Mouse (Mus musculus) kidney, postnatal 14 days (tissue): ENCODE results near the gene Rhno1.

Experiments used
- DNase-seq: peaks from one replicate; pipeline ENCODE4 v3.0.0; 2022; ENCODE audit warnings: mixed read lengths

The Rhno1 gene

DNA sequence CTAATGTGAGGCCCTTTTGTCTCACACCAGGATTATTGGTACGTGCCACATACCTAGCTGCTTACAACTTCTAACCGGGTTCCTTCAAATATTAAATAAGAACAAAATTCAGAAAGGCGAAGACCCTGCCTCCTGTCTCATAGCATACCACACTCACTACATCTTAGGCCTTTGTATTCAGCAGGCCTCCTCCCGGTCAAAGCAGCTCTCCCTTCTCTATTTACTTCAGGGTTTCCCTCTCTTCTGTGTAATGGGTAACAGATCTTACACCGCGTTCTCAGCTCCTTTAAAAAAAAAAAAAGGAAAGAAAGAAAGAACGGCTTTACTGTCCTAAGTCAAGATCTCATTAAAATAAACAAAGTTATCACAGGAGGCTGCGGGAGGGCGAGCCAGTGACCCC, 810 bp downstream of the Rhno1 start:
- no peak for DNase-seq

DNA sequence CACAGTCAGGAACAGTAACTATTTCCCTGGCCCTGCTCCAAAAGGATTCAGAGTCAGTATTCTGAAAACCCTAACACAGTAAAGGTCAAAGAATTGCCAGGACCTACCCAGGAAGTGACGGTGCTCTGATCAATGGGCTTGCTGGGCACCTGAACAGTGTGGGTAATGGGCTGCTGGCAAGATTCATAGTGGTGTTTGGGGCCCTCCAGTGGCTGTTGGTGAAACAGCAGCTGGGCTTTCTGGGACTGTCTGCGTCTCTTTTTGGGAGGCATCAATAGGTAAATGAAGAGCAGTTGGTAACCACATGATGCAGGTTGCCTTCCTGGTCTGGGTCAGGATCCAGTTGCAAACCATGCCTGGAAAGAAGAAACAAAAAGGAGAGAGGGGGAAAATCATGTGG, 3.7 kb downstream of the Rhno1 start:
- peak; percentile 77 for DNase-seq

DNA sequence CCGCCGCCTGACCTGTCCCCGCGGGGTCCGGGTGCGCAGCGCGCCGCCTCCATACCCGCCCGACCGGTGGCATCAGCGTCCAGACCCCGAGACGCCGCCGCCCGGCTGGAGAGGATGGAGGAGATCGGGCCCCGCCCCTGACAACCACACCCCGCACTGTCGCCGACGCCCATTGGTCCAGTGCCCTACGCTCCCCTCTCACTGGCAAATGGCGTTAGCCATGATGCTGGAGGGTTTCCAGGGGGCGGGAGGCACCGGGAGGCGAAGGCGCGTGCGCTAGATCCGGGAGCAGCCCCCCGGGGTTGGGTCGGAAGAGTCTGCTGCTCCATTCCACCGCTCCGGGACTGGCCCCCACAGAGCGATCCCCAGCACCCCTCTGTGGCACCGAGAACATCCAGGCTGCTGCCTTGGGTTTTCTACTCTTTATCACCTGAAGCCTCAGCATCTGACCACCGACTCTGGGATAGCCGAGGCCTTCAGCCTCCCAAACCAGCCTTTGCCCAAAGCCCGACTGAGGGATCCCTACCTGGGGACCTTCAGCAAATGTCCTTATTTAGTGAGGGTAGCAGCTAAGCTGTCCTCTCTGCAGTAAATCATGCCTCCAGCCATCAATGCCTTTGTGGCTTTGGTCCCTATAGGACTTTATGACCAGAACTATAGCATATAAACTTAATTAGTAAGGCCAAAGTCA, 6.8 kb downstream of the Rhno1 start, which contains the start of gene Tulp3:
Gene Tulp3, minus strand, starts transcription at position 126 of the 691 bp plus-strand sequence.
- DNase-seq: peak; percentile 97

DNA sequence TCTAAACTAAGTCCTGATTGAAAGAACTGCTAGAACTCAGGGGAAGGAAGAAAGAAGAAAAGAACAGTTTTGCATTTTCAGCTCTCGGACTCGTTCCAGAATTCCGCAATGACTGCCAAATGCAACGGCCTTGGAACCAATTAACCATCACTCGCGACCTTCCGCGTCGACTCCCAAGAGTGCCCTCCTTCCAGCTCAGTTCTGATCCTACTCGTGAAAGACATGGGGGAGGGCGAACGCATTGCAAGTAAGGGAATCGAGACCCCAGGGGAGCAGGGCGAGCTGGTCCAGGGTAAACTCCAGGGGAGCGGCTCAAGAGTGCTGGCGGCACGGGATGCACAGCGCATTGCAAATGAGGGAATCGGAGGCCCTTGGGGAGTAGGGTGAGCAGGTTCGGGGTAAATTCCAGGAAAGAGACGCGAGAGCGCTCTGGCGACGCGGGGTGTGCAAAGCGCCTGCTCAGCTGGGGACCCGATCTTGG, 7.5 kb downstream of the Rhno1 start:
- DNase-seq: peak; percentile 66

DNA sequence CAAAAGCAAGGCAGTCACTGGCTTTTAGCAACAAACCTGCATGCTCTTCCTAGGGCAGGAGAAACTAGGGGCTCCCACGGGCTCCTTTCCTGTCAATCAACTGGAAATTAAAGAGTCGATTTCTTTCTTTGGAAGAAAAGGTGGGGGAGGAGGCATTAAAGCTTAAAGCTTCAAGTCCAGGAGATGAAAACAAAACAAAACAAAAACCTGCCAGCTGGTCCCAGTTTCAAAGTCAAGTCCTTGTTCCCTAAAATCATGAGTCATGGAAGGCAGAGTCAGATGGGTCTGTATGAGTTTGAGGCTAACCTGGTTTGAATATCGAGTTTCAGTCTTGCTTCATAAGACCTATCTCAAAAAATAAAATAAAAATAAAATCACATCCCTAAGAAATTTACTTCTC, 8.6 kb downstream of the Rhno1 start:
- no peak for DNase-seq

DNA sequence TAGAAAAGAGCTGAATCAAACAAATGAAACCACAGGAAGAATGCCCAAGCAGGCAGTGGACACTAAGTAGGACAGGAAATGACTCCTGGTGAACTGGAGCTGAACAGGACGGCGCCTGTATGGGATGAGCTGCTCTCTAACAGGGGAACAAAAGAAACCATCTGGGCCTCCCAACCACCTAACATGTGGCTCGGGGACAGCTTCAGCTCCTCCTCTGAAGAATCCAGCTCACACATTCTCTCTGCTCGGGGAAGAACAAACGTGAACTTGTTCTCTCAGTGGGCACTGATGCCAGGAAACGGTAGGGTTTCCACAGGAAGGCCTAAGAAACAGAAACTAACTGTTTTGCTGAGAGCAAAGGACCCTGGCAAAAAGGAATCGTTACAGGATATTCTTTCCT, 13.0 kb downstream of the Rhno1 start:
- DNase-seq: peak; percentile 23

DNA sequence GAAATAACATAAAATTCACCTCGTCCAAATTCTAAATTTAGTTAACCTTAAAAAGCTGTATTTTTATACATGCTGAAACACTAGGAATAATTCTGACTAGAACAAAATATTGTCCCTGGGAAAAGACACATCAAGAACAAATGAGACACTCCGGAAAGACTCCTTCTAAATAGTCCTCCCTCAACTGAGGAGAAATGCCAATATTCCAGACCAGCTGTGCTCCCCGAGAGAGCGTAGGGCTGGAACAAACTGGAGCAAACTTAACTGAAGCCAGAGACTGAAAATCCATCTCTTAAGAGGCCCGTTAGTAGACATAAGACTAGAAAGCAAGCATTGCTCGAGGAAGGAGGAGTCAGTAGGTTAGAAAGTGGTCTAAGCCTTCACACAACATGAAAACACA, 15.9 kb downstream of the Rhno1 start:
- no peak for DNase-seq

DNA sequence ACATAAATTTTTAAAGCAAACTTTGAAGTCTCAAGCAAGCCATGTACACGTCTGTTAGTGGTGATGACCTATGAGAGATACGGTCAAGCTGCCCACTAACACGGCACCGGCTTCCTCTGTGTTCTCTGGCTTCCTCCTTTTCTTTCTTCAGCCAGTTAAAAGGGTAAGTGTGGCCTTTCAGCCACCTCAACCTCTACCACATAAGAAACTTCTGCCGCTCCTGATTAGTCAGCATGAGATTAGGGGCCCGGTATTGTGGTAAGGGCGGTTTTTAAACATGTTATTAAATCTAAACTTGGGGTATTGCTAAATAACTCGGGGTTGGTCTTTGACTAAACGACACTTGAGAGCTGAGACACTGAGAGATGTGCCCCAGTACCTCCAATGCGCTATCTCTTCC, 17.1 kb downstream of the Rhno1 start:
- DNase-seq: no peak

DNA sequence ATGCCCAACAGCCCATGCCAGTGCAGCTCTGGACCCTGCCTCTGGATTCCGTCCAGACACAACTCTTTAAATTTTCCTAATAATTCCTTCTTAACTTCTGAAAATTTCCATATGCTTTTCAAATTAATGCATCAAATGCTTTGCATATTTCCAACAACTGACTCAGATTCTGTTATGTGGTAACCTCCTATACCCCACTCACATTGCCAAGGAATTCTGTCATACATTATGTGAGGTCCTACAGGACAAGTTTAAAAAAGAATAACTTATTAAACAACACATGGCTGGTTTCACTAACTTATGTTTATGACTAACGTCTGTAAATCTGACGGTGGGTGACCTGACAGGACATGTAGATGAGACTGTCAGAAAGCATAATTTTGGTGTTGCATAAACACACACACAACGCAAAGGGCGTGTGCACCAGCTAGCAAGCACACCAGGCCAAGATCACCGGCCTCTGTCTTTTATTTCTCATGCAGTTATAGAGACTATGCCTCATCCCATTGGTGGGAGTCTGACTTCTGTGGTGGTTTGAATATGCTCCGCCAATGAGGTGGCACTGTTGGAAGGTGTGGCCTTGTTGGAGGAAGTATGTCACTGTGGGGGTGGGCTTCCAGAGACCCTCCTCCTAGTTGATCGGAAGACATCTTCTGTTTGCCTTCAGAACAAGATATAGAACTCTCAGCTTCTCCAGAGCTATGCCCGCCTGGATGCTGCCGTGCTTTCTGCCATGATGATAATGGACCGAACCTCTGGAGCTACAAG, 20.6 kb downstream of the Rhno1 start:
- DNase-seq: no peak

DNA sequence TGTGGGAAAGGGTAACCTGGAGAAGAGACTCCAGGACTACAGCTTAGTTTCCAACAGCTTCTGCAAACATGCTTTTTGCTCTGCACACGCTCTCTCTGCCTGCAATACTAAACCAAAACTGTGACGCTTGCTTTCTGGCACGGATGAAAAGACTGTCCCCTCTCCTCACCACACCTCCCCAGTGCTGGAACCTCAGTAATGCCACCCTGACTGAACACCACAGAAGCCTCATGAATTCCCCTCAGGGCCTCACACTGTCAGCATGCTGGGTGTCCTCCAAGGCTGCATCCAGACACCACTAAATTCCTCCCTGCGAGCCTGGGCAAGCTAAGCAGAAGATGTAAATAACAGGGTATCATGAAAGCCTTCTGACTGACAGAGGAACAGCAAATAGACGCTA, 23.8 kb downstream of the Rhno1 start:
- no peak for DNase-seq

DNA sequence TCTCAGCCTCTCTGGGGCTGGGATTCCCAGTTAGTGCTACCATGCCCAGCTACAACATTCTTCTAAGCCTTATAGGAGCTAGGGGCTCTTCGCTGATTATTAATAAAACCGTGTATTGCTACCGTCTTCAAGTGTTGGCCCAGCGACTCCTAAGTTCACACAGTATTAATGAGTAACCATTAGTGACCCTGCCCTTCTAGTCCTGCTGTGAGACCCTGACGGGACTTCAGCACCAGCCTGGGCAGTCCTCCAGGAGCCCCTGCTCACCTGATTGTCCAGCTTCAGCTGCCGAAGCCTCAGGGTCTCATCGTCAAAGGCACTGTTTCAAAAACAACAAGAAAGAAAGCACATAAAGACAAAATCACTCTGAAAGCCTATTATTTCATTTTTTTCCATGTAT, 25.2 kb downstream of the Rhno1 start:
- peak; percentile 61 for DNase-seq

DNA sequence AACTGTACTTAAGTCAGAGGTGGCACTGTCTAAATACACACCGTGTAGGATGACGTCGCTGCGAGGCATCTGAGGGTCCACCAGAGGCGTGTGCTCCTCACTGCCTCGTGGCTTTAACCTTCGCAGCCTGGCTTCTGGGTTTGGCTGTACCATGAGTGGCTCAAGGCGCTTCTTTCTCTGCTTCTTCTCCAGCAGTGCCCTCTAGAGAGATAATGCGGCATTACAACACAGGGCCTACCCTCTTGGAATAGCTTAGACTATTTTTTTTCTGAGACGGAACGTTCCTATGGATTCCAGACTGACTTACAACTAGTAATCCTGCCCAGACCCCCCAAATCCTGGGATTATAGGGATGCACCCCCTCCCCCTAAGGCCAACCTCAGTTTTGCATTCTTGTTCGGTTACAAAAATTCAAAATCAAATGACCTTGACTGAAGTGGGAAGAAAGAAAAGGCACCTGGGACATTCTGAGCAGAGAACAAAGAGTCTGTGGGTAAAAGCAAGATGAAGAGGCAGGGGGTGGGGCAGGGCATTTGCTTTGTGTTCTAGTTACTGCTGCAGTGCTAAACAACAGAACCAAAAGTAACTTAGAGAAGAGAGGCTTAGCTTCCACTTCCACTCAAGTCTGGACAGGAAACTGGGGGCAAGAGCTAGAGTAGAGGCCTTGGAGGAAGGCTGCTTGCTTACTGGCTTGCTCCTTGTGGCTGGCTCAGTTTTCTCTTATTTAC, 28.1 kb downstream of the Rhno1 start:
- DNase-seq: peak; percentile 74

DNA sequence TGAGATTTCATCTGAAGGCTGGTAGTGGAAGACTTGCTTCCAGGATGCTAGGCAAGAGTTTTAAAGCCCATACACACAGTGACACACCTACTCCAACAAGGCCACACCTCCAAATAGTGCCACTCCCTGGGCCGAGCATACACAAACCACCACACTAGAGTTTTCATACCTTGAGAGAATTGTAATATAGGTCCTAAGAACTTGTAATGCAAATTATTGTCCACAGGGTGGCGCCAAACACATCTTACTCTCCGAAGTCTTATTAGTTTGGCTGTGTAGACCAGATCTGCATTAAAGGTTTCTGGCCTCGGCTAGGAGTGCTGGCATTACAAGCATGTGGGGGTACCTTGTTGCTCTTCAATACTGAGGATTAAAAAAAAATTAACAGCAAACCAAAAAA, 44.4 kb downstream of the Rhno1 start:
- DNase-seq: peak; percentile 78

DNA sequence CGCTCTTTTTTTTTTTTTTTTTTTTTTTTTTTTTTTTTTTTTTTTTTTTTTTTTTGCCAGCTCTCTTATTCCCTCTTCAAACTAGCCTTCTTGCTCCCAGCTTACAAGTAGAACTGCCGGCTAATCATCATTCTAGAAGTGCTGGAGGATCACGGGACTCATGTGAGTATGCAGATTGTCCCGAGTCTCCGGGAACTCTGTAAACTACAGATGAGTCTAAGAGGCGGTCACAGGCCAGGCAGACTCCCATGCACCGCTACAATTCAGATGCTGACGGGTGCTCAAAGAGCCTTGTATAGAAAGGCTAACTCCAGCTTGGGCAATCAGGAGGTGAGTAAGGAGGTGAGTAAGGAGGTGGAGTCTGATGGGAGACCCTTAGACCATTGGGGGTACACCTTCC, 47.1 kb downstream of the Rhno1 start:
- no peak for DNase-seq

DNA sequence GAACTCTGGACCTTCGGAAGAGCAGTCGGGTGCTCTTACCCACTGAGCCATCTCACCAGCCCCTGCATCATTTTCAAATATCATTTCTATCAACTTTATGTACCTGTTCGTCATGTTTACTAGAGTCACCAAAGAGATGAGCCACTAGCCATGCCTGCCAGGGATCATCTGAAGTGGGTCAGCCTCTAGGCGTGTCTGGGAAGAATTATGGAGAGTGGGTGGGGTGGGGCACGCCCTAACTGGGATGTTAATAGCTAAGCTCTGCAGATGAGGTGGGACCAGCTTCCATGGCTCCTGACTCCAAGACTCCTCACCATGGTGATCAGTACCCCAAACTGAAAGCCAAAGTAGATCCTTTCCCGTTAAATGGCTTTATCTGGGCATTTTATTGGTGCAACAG, 47.9 kb downstream of the Rhno1 start:
- DNase-seq: no peak

DNA sequence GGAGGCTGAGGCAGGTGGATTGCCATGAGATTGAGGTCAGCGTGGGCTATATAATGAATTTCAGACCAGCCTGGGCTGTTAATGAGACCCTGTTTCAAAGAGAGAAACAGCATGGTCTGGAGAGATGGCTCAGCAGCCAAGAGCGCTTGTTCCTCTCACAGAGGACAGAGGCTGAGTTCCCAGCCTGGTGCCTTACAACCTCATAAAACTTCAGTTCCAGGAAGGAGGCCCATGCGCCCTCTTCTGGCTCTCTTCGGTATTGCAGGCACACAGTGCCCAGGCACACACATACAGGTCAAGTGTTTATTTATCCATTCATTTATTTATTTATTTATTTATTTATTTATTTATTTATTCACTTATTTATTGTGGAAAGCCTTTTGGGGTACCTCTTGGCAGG, 54.4 kb downstream of the Rhno1 start:
- DNase-seq: peak; percentile 69
